Mouse (Mus musculus): ENCODE results near the gene Hes3. TPM values are rescaled to one million over a fixed set of nuclear protein-coding genes. Genes with fewer than 3 reads are reported as not detected.
A peak's percentile ranks its signal among the peaks of the same experiment; 100 is the strongest.

The Hes3 gene
- total RNA-seq, 2 experiments from 2014 or later = not detected

GRCm38 (mm10) chr4:152263512-152264176, 27.8 kb downstream of the Hes3 start:
- ATAC-seq (replicated peaks; ENCODE audit: low FRiP score, poor library complexity, severe bottlenecking) = 0 out of 2 replicates have a peak, but pooled peaks have one; percentile 47

- peak; percentile 45 for ATAC-seq (replicated peaks; ENCODE audit: low FRiP score, poor library complexity, severe bottlenecking)
These were observed 28.4 kb downstream of the Hes3 start for GRCm38 (mm10) chr4:152263089-152263488.

GRCm38 (mm10) chr4:152262187-152262586, 29.3 kb downstream of the Hes3 start:
- ATAC-seq (replicated peaks; ENCODE audit: low FRiP score, poor library complexity, severe bottlenecking) = no peak

GRCm38 (mm10) chr4:152260451-152260850, 31.0 kb downstream of the Hes3 start:
- no peak for ATAC-seq (replicated peaks; ENCODE audit: low FRiP score, poor library complexity, severe bottlenecking)

GRCm38 (mm10) chr4:152257070-152257469, 34.4 kb downstream of the Hes3 start:
- ATAC-seq (replicated peaks; ENCODE audit: low FRiP score, poor library complexity, severe bottlenecking) = peak; percentile 90

GRCm38 (mm10) chr4:152253183-152253759, 38.2 kb downstream of the Hes3 start:
- ATAC-seq (replicated peaks; ENCODE audit: low FRiP score, poor library complexity, severe bottlenecking) = no peak

GRCm38 (mm10) chr4:152250615-152251014, 40.8 kb downstream of the Hes3 start:
- no peak for ATAC-seq (replicated peaks; ENCODE audit: low FRiP score, poor library complexity, severe bottlenecking)

- ATAC-seq (replicated peaks; ENCODE audit: low FRiP score, poor library complexity, severe bottlenecking) = no peak
These were observed 44.3 kb downstream of the Hes3 start for GRCm38 (mm10) chr4:152247195-152247594.

GRCm38 (mm10) chr4:152246011-152246410, 45.5 kb downstream of the Hes3 start:
- ATAC-seq (replicated peaks; ENCODE audit: low FRiP score, poor library complexity, severe bottlenecking) = no peak

- no peak for ATAC-seq (replicated peaks; ENCODE audit: low FRiP score, poor library complexity, severe bottlenecking)
These were observed 46.6 kb downstream of the Hes3 start for GRCm38 (mm10) chr4:152244545-152245522.

- no peak for ATAC-seq (replicated peaks; ENCODE audit: low FRiP score, poor library complexity, severe bottlenecking)
These were observed 47.5 kb downstream of the Hes3 start for GRCm38 (mm10) chr4:152243969-152244368.

GRCm38 (mm10) chr4:152243241-152243891, 48.1 kb downstream of the Hes3 start:
- no peak for ATAC-seq (replicated peaks; ENCODE audit: low FRiP score, poor library complexity, severe bottlenecking)

GRCm38 (mm10) chr4:152239974-152240373, 51.5 kb downstream of the Hes3 start:
- no peak for ATAC-seq (replicated peaks; ENCODE audit: low FRiP score, poor library complexity, severe bottlenecking)

Other genes starting within 250 kb of the Hes3 start
- gene Plekhg5, start 219.2 kb downstream of the Hes3 start, total RNA-seq (2015; ENCODE audit: low replicate concordance) = 0.42 TPM in 1 of 2 replicates, not detected in the other
- gene Plekhg5, start 219.2 kb downstream of the Hes3 start, total RNA-seq (2017; ENCODE audit: low replicate concordance) = 1.4 and 2.0 TPM in 2 replicates
- gene Tnfrsf25, start 175.7 kb downstream of the Hes3 start, total RNA-seq (2015; ENCODE audit: low replicate concordance) = not detected in 2 replicates
- gene Tnfrsf25, start 175.7 kb downstream of the Hes3 start, total RNA-seq (2017; ENCODE audit: low replicate concordance) = not detected in 2 replicates
- not detected in 2 replicates for gene Espn, start 139.3 kb downstream of the Hes3 start, total RNA-seq (2015; ENCODE audit: low replicate concordance)
- 0.34 and 0.42 TPM in 2 replicates for gene Espn, start 139.3 kb downstream of the Hes3 start, total RNA-seq (2017; ENCODE audit: low replicate concordance)
- not detected in 2 replicates for gene Hes2, start 132.8 kb downstream of the Hes3 start, total RNA-seq (2015; ENCODE audit: low replicate concordance)
- gene Hes2, start 132.8 kb downstream of the Hes3 start, total RNA-seq (2017; ENCODE audit: low replicate concordance) = not detected in 2 replicates
- 15.3 and 19.4 TPM in 2 replicates for gene Acot7, start 113.5 kb downstream of the Hes3 start, total RNA-seq (2015; ENCODE audit: low replicate concordance)
- 5.2 and 9.7 TPM in 2 replicates for gene Acot7, start 113.5 kb downstream of the Hes3 start, total RNA-seq (2017; ENCODE audit: low replicate concordance)
- not detected in 2 replicates for gene Gpr153, start 17.4 kb downstream of the Hes3 start, total RNA-seq (2015; ENCODE audit: low replicate concordance)
- gene Gpr153, start 17.4 kb downstream of the Hes3 start, total RNA-seq (2017; ENCODE audit: low replicate concordance) = 0.28 TPM in 1 of 2 replicates, not detected in the other
- 3.7 and 6.5 TPM in 2 replicates for gene Icmt, start 5.6 kb upstream of the Hes3 start, total RNA-seq (2015; ENCODE audit: low replicate concordance)
- gene Icmt, start 5.6 kb upstream of the Hes3 start, total RNA-seq (2017; ENCODE audit: low replicate concordance) = 4.6 and 5.8 TPM in 2 replicates
- 0.19 TPM in 1 of 2 replicates, not detected in the other for gene Rnf207, start 27.3 kb upstream of the Hes3 start, total RNA-seq (2015; ENCODE audit: low replicate concordance)
- gene Rnf207, start 27.3 kb upstream of the Hes3 start, total RNA-seq (2017; ENCODE audit: low replicate concordance) = not detected in 2 replicates
- gene Rpl22, start 34.1 kb upstream of the Hes3 start, total RNA-seq (2015; ENCODE audit: low replicate concordance) = 338 and 340 TPM in 2 replicates
- 322 and 331 TPM in 2 replicates for gene Rpl22, start 34.1 kb upstream of the Hes3 start, total RNA-seq (2017; ENCODE audit: low replicate concordance)
- gene Chd5, start 47.0 kb upstream of the Hes3 start, total RNA-seq (2015; ENCODE audit: low replicate concordance) = not detected in 2 replicates
- gene Chd5, start 47.0 kb upstream of the Hes3 start, total RNA-seq (2017; ENCODE audit: low replicate concordance) = 0.09 TPM in 1 of 2 replicates, not detected in the other
- not detected in 2 replicates for gene Nphp4, start 185.0 kb upstream of the Hes3 start, total RNA-seq (2015; ENCODE audit: low replicate concordance)
- 0.34 TPM in 1 of 2 replicates, not detected in the other for gene Nphp4, start 185.0 kb upstream of the Hes3 start, total RNA-seq (2017; ENCODE audit: low replicate concordance)
- 9.2 and 13.6 TPM in 2 replicates for gene Kcnab2, start 186.2 kb upstream of the Hes3 start, total RNA-seq (2015; ENCODE audit: low replicate concordance)
- 7.4 and 12.1 TPM in 2 replicates for gene Kcnab2, start 186.2 kb upstream of the Hes3 start, total RNA-seq (2017; ENCODE audit: low replicate concordance)